Mouse (Mus musculus): ENCODE measurements around the gene Hsh2d. TPM values are rescaled to one million over a fixed set of nuclear protein-coding genes. Genes with fewer than 3 reads are reported as not detected.

The Hsh2d gene
- polyA plus RNA-seq (2015; fragmentation: Nextera tagmentation; extraction: Ambion mirVana) = not detected in 2 replicates

GRCm38 (mm10) chr8:72189417-72190214, at the start of gene Hsh2d:
Gene Hsh2d (plus strand): TSS chr8:72189638.

GRCm38 (mm10) chr8:72160707-72161697, 28.4 kb upstream of the Hsh2d start, which contains the start of gene Rab8a:
Gene Rab8a (plus strand): TSS chr8:72161200.

GRCm38 (mm10) chr8:72212751-72213150, 23.3 kb downstream of the Hsh2d start, which contains the start of gene Cib3:
Gene Cib3 (minus strand): TSS chr8:72212837.

GRCm38 (mm10) chr8:72213536-72213935, 24.1 kb downstream of the Hsh2d start, which contains the start of gene Gm11034:
Gene Gm11034 (minus strand): TSS chr8:72213636.

GRCm38 (mm10) chr8:72219541-72220363, 30.3 kb downstream of the Hsh2d start, which contains the start of gene Fam32a:
Gene Fam32a (plus strand): TSS chr8:72219730.

DNA sequence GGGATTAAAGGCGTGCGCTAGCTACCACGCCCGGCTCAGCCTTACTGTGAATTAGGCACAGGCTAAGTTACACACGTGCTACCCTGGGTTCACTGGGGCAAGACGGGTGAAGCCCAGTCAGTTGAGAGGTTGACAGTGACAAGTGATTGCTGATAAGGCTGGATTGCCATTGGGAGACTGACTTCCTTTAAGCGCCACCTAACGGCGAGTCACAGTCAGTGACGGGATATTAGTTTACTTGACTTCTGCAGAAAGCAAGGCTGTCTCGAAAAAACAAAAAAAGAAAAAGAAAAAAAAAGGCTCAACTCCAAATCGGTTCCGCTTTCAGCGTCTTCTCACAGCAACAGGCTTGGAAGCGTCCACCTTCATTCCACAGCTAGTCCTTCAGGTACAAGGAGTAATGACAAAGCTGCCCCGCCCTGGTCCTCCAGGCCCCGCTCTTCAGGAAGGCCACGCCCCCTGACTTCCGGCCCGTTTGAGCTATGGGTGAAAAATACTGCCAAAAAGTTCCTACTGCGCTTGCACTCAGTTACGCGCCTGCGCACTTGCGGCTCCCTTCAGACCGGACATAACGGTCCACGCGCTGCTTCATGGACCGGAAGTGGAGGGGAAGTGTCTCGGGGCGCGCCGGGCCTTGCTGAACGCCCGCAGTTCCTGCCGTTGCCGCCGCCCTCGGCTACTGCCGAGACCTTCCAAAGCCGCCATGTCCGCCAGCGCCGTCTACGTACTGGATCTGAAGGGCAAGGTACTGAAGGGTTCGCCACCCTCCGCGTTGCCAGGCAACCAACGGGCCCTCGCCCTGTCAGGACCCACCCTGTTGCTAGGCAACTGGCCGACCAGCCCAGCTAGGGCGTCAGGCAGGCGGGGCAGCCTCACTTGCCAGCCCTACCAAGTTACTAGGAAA, 50.3 kb downstream of the Hsh2d start, which contains the start of gene Ap1m1:
Ap1m1 (plus strand) TSS at position 520 of the 904 bp plus-strand sequence.

Other genes with a start within 250 kb of the Hsh2d start
- gene Zfp961, start 238.6 kb upstream of the Hsh2d start, polyA plus RNA-seq (2015; fragmentation: Nextera tagmentation; extraction: Ambion mirVana) = 12.7 and 13.6 TPM in 2 replicates
- gene Cyp4f18, start 180.0 kb upstream of the Hsh2d start, polyA plus RNA-seq (2015; fragmentation: Nextera tagmentation; extraction: Ambion mirVana) = 1.3 and 1.6 TPM in 2 replicates
- not detected in 2 replicates for gene Olfr372, start 148.4 kb upstream of the Hsh2d start, polyA plus RNA-seq (2015; fragmentation: Nextera tagmentation; extraction: Ambion mirVana)
- not detected in 2 replicates for gene Olfr373, start 106.5 kb upstream of the Hsh2d start, polyA plus RNA-seq (2015; fragmentation: Nextera tagmentation; extraction: Ambion mirVana)
- not detected in 2 replicates for gene Olfr374, start 82.6 kb upstream of the Hsh2d start, polyA plus RNA-seq (2015; fragmentation: Nextera tagmentation; extraction: Ambion mirVana)
- 100 and 103 TPM in 2 replicates for gene Tpm4, start 54.7 kb upstream of the Hsh2d start, polyA plus RNA-seq (2015; fragmentation: Nextera tagmentation; extraction: Ambion mirVana)
- 61.4 and 65.5 TPM in 2 replicates for gene Rab8a, start 28.4 kb upstream of the Hsh2d start, polyA plus RNA-seq (2015; fragmentation: Nextera tagmentation; extraction: Ambion mirVana)
- not detected in 2 replicates for gene Cib3, start 23.2 kb downstream of the Hsh2d start, polyA plus RNA-seq (2015; fragmentation: Nextera tagmentation; extraction: Ambion mirVana)
- not detected in 2 replicates for gene Gm11034, start 24.0 kb downstream of the Hsh2d start, polyA plus RNA-seq (2015; fragmentation: Nextera tagmentation; extraction: Ambion mirVana)
- 62.6 and 65.6 TPM in 2 replicates for gene Fam32a, start 30.1 kb downstream of the Hsh2d start, polyA plus RNA-seq (2015; fragmentation: Nextera tagmentation; extraction: Ambion mirVana)
- 198 and 225 TPM in 2 replicates for gene Ap1m1, start 50.4 kb downstream of the Hsh2d start, polyA plus RNA-seq (2015; fragmentation: Nextera tagmentation; extraction: Ambion mirVana)
- gene Gm10282, start 115.6 kb downstream of the Hsh2d start, polyA plus RNA-seq (2015; fragmentation: Nextera tagmentation; extraction: Ambion mirVana) = 6.4 and 8.0 TPM in 2 replicates
- gene Klf2, start 129.4 kb downstream of the Hsh2d start, polyA plus RNA-seq (2015; fragmentation: Nextera tagmentation; extraction: Ambion mirVana) = 12.0 and 15.9 TPM in 2 replicates
- 38.6 and 43.9 TPM in 2 replicates for gene Eps15l1, start 231.8 kb downstream of the Hsh2d start, polyA plus RNA-seq (2015; fragmentation: Nextera tagmentation; extraction: Ambion mirVana)